ENCODE assay signal across 8 mouse cellular contexts in genomic region chr9:108479241-108479640, GRCm38 (mm10). TPM values are rescaled to one million over a fixed set of nuclear protein-coding genes. Genes with fewer than 3 reads are reported as not detected.
DNase-seq lines count a peak whose midpoint lies in the region; ATAC-seq and TF ChIP-seq lines count a peak whose summit lies in the region.

No protein-coding gene starts in this region.

- no peak for TF ChIP-seq EP300 in lung, postnatal 0 days (IDR thresholded peaks at IDR 0.05)

- no peak for TF ChIP-seq POLR2A in lung, adult 2 months (IDR thresholded peaks at IDR 0.05; ENCODE audit: borderline replicate concordance, extremely low read depth, low read depth, low read length)
- no peak for TF ChIP-seq POLR2A in small intestine, adult 2 months (IDR thresholded peaks at IDR 0.05; ENCODE audit: low read depth, low read length)

- no peaks in the 10 kb centered on the region for H3K27me3 ChIP-seq in lung, postnatal 0 days (replicated peaks; ENCODE audit: insufficient read depth, low read length)
- H3K27me3 ChIP-seq in forebrain, embryonic 13.5 days: no peaks in the 10 kb centered on the region
- H3K27me3 ChIP-seq in limb, embryonic 12.5 days: no peaks in the 10 kb centered on the region
- H3K27me3 ChIP-seq in small intestine, adult 2 months (ENCODE audit: control insufficient read depth, insufficient read depth, low read length): no peaks in the 10 kb centered on the region

- peak; percentile 1; the same call in 1 of the 2 replicates for ATAC-seq in lung, postnatal 0 days
- no peak; the same call in 1 of the 2 replicates for ATAC-seq in forebrain, embryonic 13.5 days
- 0 out of 2 replicates have a peak, but pooled peaks have one; percentile 7 for ATAC-seq in limb, embryonic 12.5 days (ENCODE audit: insufficient number of reproducible peaks, insufficient read depth, low FRiP score, low TSS enrichment, low read depth)

- TF ChIP-seq CTCF in lung, postnatal 0 days (IDR thresholded peaks at IDR 0.05): no peak
- TF ChIP-seq CTCF in lung, adult 2 months (IDR thresholded peaks at IDR 0.05; ENCODE audit: insufficient read depth, low read length): no peak
- TF ChIP-seq CTCF in small intestine, adult 2 months (IDR thresholded peaks at IDR 0.05; ENCODE audit: extremely low read depth, insufficient read length, insufficient replicate concordance, low read depth, low read length): no peak

- H3K4me2 ChIP-seq in lung, postnatal 0 days (replicated peaks; ENCODE audit: low read depth, low read length): peak overlapping the region; percentile 81
- peak overlapping the region; percentile 64 for H3K4me2 ChIP-seq in forebrain, embryonic 13.5 days
- peak overlapping the region; percentile 91 for H3K4me2 ChIP-seq in limb, embryonic 12.5 days

- 26% methylated on average over 11 of the region's 11 CpGs for WGBS in lung, postnatal 0 days
- 30% methylated on average over 11 of the region's 11 CpGs for WGBS in lung, adult 2 months
- WGBS in forebrain, embryonic 13.5 days: 21% methylated on average over 11 of the region's 11 CpGs
- 45% methylated on average over 11 of the region's 11 CpGs for WGBS in limb, embryonic 12.5 days
- 17% methylated on average over 11 of the region's 11 CpGs for WGBS in small intestine, adult 2 months

- intact Hi-C loops in left cerebral cortex, postnatal 25 days (cut with DNase I): no loop called here
- intact Hi-C loops in left cerebral cortex, postnatal 14 days (cut with DNase I): no loop called here

- peaks cover 21% of the 10 kb centered on the region; the same call in 1 of the 2 replicates for H3K36me3 ChIP-seq in lung, postnatal 0 days (ENCODE audit: insufficient read depth, low read length)
- H3K36me3 ChIP-seq in forebrain, embryonic 13.5 days (ENCODE audit: poor library complexity, severe bottlenecking): peaks cover 16% of the 10 kb centered on the region; the same call in 1 of the 2 replicates
- H3K36me3 ChIP-seq in limb, embryonic 12.5 days: peaks cover 30% of the 10 kb centered on the region
- H3K36me3 ChIP-seq in small intestine, adult 2 months (ENCODE audit: control insufficient read depth, insufficient read depth, low read length): no peaks in the 10 kb centered on the region

- H3K4me1 ChIP-seq in lung, postnatal 0 days (ENCODE audit: insufficient read depth, low read depth, low read length): peaks cover 14% of the 10 kb centered on the region
- peaks cover 5% of the 10 kb centered on the region for H3K4me1 ChIP-seq in lung, adult 2 months (ENCODE audit: control insufficient read depth, insufficient read depth, low read length)
- peaks cover 25% of the 10 kb centered on the region for H3K4me1 ChIP-seq in forebrain, embryonic 13.5 days
- peaks cover 19% of the 10 kb centered on the region for H3K4me1 ChIP-seq in limb, embryonic 12.5 days (replicated peaks)
- H3K4me1 ChIP-seq in small intestine, adult 2 months (ENCODE audit: control insufficient read depth, insufficient read depth, insufficient read length, low read length): peaks cover 2% of the 10 kb centered on the region

- H3K9ac ChIP-seq in lung, postnatal 0 days (replicated peaks; ENCODE audit: low read depth): no peak overlapping the region
- H3K9ac ChIP-seq in forebrain, embryonic 13.5 days: peak overlapping the region; percentile 58; the same call in 1 of the 2 replicates
- peak overlapping the region; percentile 57; the same call in 1 of the 2 replicates for H3K9ac ChIP-seq in limb, embryonic 12.5 days (replicated peaks)

- DNase-seq in lung, postnatal 0 days (ENCODE audit: low spot score): no peak
- DNase-seq in lung, adult 2 months: no peak
- no peak for DNase-seq in layer of hippocampus, adult 9-11 months
- no peak for DNase-seq in left cerebral cortex, postnatal 25 days (ENCODE audit: low spot score in 2 of 2)
- DNase-seq in left cerebral cortex, postnatal 14 days (ENCODE audit: low spot score in 2 of 2): no peak

- no peaks in the 10 kb centered on the region for H3K9me3 ChIP-seq in lung, postnatal 0 days (ENCODE audit: low read length)
- H3K9me3 ChIP-seq in forebrain, embryonic 13.5 days (replicated peaks): no peaks in the 10 kb centered on the region
- H3K9me3 ChIP-seq in limb, embryonic 12.5 days: no peaks in the 10 kb centered on the region

- H3K27ac ChIP-seq in lung, postnatal 0 days (ENCODE audit: low read length): peak overlapping the region; percentile 85
- H3K27ac ChIP-seq in forebrain, embryonic 13.5 days: peak overlapping the region; percentile 57
- peak overlapping the region; percentile 89 for H3K27ac ChIP-seq in limb, embryonic 12.5 days
- no peak overlapping the region for H3K27ac ChIP-seq in small intestine, adult 2 months (ENCODE audit: insufficient read depth, low read depth, low read length)

- H3K4me3 ChIP-seq in lung, postnatal 0 days (ENCODE audit: low read depth, low read length): peak overlapping the region; percentile 54; the same call in 1 of the 2 replicates
- H3K4me3 ChIP-seq in lung, adult 2 months (replicated peaks; ENCODE audit: extremely low read depth, low read depth, low read length): no peak overlapping the region
- peak overlapping the region; percentile 44 for H3K4me3 ChIP-seq in forebrain, embryonic 13.5 days
- peak overlapping the region; percentile 58 for H3K4me3 ChIP-seq in limb, embryonic 12.5 days (replicated peaks)
- H3K4me3 ChIP-seq in small intestine, adult 2 months (ENCODE audit: low read depth, low read length): peak overlapping the region; percentile 60; the same call in 1 of the 2 replicates

RNA-seq across cellular contexts. Expression of gene Lamb2, which starts 0.3 kb away (rescaled TPM):
- polyA plus RNA-seq in lung, postnatal 0 days (2015; fragmentation: Nextera tagmentation; extraction: Ambion mirVana): 54.8 and 55.2 TPM in 2 replicates
- polyA plus RNA-seq in lung, adult 2 months (2012; rRNA removed): 189 and 231 TPM in 2 replicates
- polyA plus RNA-seq in forebrain, embryonic 13.5 days (2015; fragmentation: Nextera tagmentation; extraction: Ambion mirVana): 18.7 and 22.9 TPM in 2 replicates
- 40.8 and 43.7 TPM in 2 replicates for polyA plus RNA-seq in limb, embryonic 12.5 days (2016; fragmentation: Nextera tagmentation; extraction: Ambion mirVana)
- polyA plus RNA-seq in small intestine, adult 2 months (2012; rRNA removed): 22.3 and 23.3 TPM in 2 replicates
- 10 to 100 TPM; 30.6 to 31.9 TPM for total RNA-seq in left cerebral cortex, postnatal 25 days (2021)
- total RNA-seq in left cerebral cortex, postnatal 14 days (2021): 10 to 100 TPM; 36.0 to 38.3 TPM

RNA-seq across cellular contexts. Expression of gene Usp19, which starts 11.2 kb away (rescaled TPM):
- 37.1 and 39.4 TPM in 2 replicates for polyA plus RNA-seq in lung, postnatal 0 days (2015; fragmentation: Nextera tagmentation; extraction: Ambion mirVana)
- polyA plus RNA-seq in lung, adult 2 months (2012; rRNA removed): 134 and 161 TPM in 2 replicates
- polyA plus RNA-seq in forebrain, embryonic 13.5 days (2015; fragmentation: Nextera tagmentation; extraction: Ambion mirVana): 69.7 and 80.6 TPM in 2 replicates
- polyA plus RNA-seq in limb, embryonic 12.5 days (2016; fragmentation: Nextera tagmentation; extraction: Ambion mirVana): 99.3 and 99.7 TPM in 2 replicates
- polyA plus RNA-seq in small intestine, adult 2 months (2012; rRNA removed): 48.5 and 84.5 TPM in 2 replicates
- 100 to 1,000 TPM; 143 to 147 TPM for total RNA-seq in left cerebral cortex, postnatal 25 days (2021)
- 100 to 1,000 TPM; 119 to 128 TPM for total RNA-seq in left cerebral cortex, postnatal 14 days (2021)

RNA-seq across cellular contexts. Expression of gene Klhdc8b, which starts 17.9 kb away (rescaled TPM):
- polyA plus RNA-seq in lung, postnatal 0 days (2015; fragmentation: Nextera tagmentation; extraction: Ambion mirVana): 60.5 and 77.6 TPM in 2 replicates
- 108 and 109 TPM in 2 replicates for polyA plus RNA-seq in lung, adult 2 months (2012; rRNA removed)
- 54.1 and 63.9 TPM in 2 replicates for polyA plus RNA-seq in forebrain, embryonic 13.5 days (2015; fragmentation: Nextera tagmentation; extraction: Ambion mirVana)
- polyA plus RNA-seq in limb, embryonic 12.5 days (2016; fragmentation: Nextera tagmentation; extraction: Ambion mirVana): 33.0 and 36.0 TPM in 2 replicates
- 13.4 and 19.7 TPM in 2 replicates for polyA plus RNA-seq in small intestine, adult 2 months (2012; rRNA removed)
- 10 to 100 TPM; 30.3 to 36.7 TPM for total RNA-seq in left cerebral cortex, postnatal 25 days (2021)
- 10 to 100 TPM; 36.1 to 38.4 TPM for total RNA-seq in left cerebral cortex, postnatal 14 days (2021)

RNA-seq across cellular contexts. Expression of gene Ccdc71, which starts 18.9 kb away (rescaled TPM):
- polyA plus RNA-seq in lung, postnatal 0 days (2015; fragmentation: Nextera tagmentation; extraction: Ambion mirVana): 42.1 and 44.3 TPM in 2 replicates
- 26.8 and 27.2 TPM in 2 replicates for polyA plus RNA-seq in lung, adult 2 months (2012; rRNA removed)
- 50.1 and 53.8 TPM in 2 replicates for polyA plus RNA-seq in forebrain, embryonic 13.5 days (2015; fragmentation: Nextera tagmentation; extraction: Ambion mirVana)
- 44.6 and 49.5 TPM in 2 replicates for polyA plus RNA-seq in limb, embryonic 12.5 days (2016; fragmentation: Nextera tagmentation; extraction: Ambion mirVana)
- polyA plus RNA-seq in small intestine, adult 2 months (2012; rRNA removed): 11.8 and 20.1 TPM in 2 replicates
- total RNA-seq in left cerebral cortex, postnatal 25 days (2021): 10 to 100 TPM; 40.3 to 42.2 TPM
- total RNA-seq in left cerebral cortex, postnatal 14 days (2021): 10 to 100 TPM; 38.3 to 40.2 TPM

RNA-seq across cellular contexts. Expression of gene Qars, which starts 28.3 kb away (rescaled TPM):
- polyA plus RNA-seq in lung, postnatal 0 days (2015; fragmentation: Nextera tagmentation; extraction: Ambion mirVana): 62.0 and 65.7 TPM in 2 replicates
- polyA plus RNA-seq in lung, adult 2 months (2012; rRNA removed): 140 and 204 TPM in 2 replicates
- polyA plus RNA-seq in forebrain, embryonic 13.5 days (2015; fragmentation: Nextera tagmentation; extraction: Ambion mirVana): 80.4 and 91.2 TPM in 2 replicates
- 106 and 112 TPM in 2 replicates for polyA plus RNA-seq in limb, embryonic 12.5 days (2016; fragmentation: Nextera tagmentation; extraction: Ambion mirVana)
- polyA plus RNA-seq in small intestine, adult 2 months (2012; rRNA removed): 110 and 340 TPM in 2 replicates
- 10 to 100 TPM; 75.3 to 84.4 TPM for total RNA-seq in left cerebral cortex, postnatal 25 days (2021)
- total RNA-seq in left cerebral cortex, postnatal 14 days (2021): 10 to 100 TPM; 76.7 to 80.8 TPM
